Mouse (Mus musculus) embryonic facial prominence, embryonic 11.5 days (tissue): ENCODE measurements around the gene Prkar2b. TPM values are rescaled to one million over a fixed set of nuclear protein-coding genes. Genes with fewer than 3 reads are reported as not detected.

Source experiments
- ATAC-seq: fragments of 200-750 bp; cut with Nextera tagmentation; replicated peaks from 2 replicates; pipeline ENCODE4 v1.8.0; 2017; ENCODE audit warnings: low read depth; ENCODE audit not compliant: insufficient number of reproducible peaks, low FRiP score, low TSS enrichment
- DNase-seq: peaks from one replicate; pipeline ENCODE4 v3.0.0-alpha.2; 2015; ENCODE audit warnings: low spot score
- H3K27ac ChIP-seq: fragments of 300-500 bp; sonication (generic); replicated peaks from 2 replicates; pipeline ENCODE4 v1.5.1; 2014; ENCODE audit warnings: mild to moderate bottlenecking, low read depth, low read length, control low read depth
- H3K27me3 ChIP-seq: fragments of 300-500 bp; sonication (generic); 2 replicates; pipeline ENCODE4 v1.6.1; 2014; ENCODE audit warnings: mild to moderate bottlenecking, low read length, moderate library complexity, mixed read lengths; ENCODE audit not compliant: control insufficient read depth, insufficient read depth
- H3K36me3 ChIP-seq: fragments of 300-500 bp; sonication (generic); replicated peaks from 2 replicates; pipeline ENCODE4 v1.6.1; 2014; ENCODE audit warnings: low read depth, mild to moderate bottlenecking, low read length, moderate library complexity, mixed read lengths; ENCODE audit not compliant: control insufficient read depth, insufficient read depth
- H3K4me1 ChIP-seq: fragments of 300-500 bp; sonication (generic); 2 replicates; pipeline ENCODE4 v1.6.1; 2014; ENCODE audit warnings: low read length, mixed read lengths; ENCODE audit not compliant: control insufficient read depth, insufficient read depth
- H3K4me2 ChIP-seq: fragments of 300-500 bp; sonication (generic); 2 replicates; pipeline ENCODE4 v1.6.1; 2014; ENCODE audit warnings: low read depth, mild to moderate bottlenecking, control low read depth, low read length, moderate library complexity
- H3K4me3 ChIP-seq: fragments of 300-500 bp; sonication (generic); 2 replicates; pipeline ENCODE4 v1.5.1; 2014; ENCODE audit warnings: low read depth, low read length, control low read depth
- H3K9ac ChIP-seq: fragments of 300-500 bp; sonication (generic); replicated peaks from 2 replicates; pipeline ENCODE4 v1.6.1; 2014; ENCODE audit warnings: mild to moderate bottlenecking, control low read depth, low read length
- H3K9me3 ChIP-seq: fragments of 300-500 bp; sonication (generic); replicated peaks from 2 replicates; pipeline ENCODE4 v1.6.1; 2016; ENCODE audit warnings: mild to moderate bottlenecking, low read length, inconsistent platforms, mixed read lengths; ENCODE audit not compliant: control insufficient read depth
- WGBS: fragments of 180-500 bp; shearing (Covaris S2); extraction: QIAGEN DNeasy Blood & Tissue Kit; methylation state at CpG from one replicate; pipeline ENCODE4 v1.1.7; 2014; 5-methylcytosine and 5-hydroxymethylcytosine counted together
- polyA plus RNA-seq: library from polyadenylated mRNA; unstranded; fragments of >200 nt; fragmentation: Nextera tagmentation; extraction: Ambion mirVana; gene quantifications from 2 replicates; pipeline ENCODE4 v1.2.1, GENCODE M21; 2014

Gene Prkar2b
- polyA plus RNA-seq, 1 experiment from 2014 or later, result 65.4 TPM

DNA sequence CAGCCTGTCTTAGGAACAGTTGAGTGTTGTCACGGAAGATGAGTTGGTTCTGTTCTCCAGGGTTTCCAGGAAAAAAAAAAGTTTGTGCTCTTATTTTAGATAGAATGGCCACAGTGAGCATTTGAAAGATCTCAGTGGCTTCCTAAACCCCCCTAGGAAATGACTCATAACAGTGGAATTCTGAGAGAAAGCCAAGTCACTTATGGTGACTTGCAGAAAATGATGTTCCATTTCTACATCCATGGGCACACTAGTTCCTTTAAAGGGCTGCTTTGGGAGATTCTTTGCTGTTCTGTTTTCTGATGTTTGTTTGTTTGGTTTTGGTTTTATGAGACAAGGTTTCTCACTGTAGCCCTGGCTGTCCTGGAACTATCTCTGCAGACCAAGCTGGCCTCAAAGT lies 34.1 kb upstream of the Prkar2b start:
- Histone ChIP-seq H3K4me3 (no peak overlapping the region), H3K27ac (no peak overlapping the region), H3K27me3 (no peaks in the 10 kb centered on the region), H3K9me3 (no peaks in the 10 kb centered on the region), H3K9ac (no peak overlapping the region), H3K4me1 (no peaks in the 10 kb centered on the region), H3K4me2 (no peak overlapping the region), H3K36me3 (no peaks in the 10 kb centered on the region)
- 77% methylated on average over 1 of the region's 1 CpGs for WGBS
- no peak for ATAC-seq
- no peak for DNase-seq

- H3K9me3 ChIP-seq, result no peaks in the 10 kb centered on the region
- no peak overlapping the region for H3K4me3 ChIP-seq
- no peaks in the 10 kb centered on the region for H3K27me3 ChIP-seq
- H3K4me1 ChIP-seq, result no peaks in the 10 kb centered on the region
- no peak overlapping the region for H3K9ac ChIP-seq
- no peak for ATAC-seq
- no peak for DNase-seq
- H3K4me2 ChIP-seq, result no peak overlapping the region
- no peak overlapping the region for H3K27ac ChIP-seq
- 90% methylated on average over 4 of the region's 4 CpGs for WGBS
- no peaks in the 10 kb centered on the region for H3K36me3 ChIP-seq
Observed at GRCm38 (mm10) chr12:32092452-32092851, 31.4 kb upstream of the Prkar2b start.

- no peak overlapping the region for H3K4me3 ChIP-seq
- no peak overlapping the region for H3K27ac ChIP-seq
- WGBS, result 80% methylated on average over 3 of the region's 3 CpGs
Observed at GRCm38 (mm10) chr12:32088566-32088965, 27.5 kb upstream of the Prkar2b start.

GRCm38 (mm10) chr12:32087339-32087738 lies 26.2 kb upstream of the Prkar2b start:
- Histone ChIP-seq H3K4me2 (no peak overlapping the region), H3K9ac (no peak overlapping the region), H3K27ac (no peak overlapping the region), H3K4me1 (no peaks in the 10 kb centered on the region), H3K4me3 (no peak overlapping the region), H3K36me3 (no peaks in the 10 kb centered on the region), H3K27me3 (no peaks in the 10 kb centered on the region), H3K9me3 (no peaks in the 10 kb centered on the region)
- ATAC-seq (no peak), DNase-seq (no peak)
- 80% methylated on average over 8 of the region's 8 CpGs for WGBS

More at GRCm38 (mm10) chr12:32088566-32088965, 27.5 kb upstream of the Prkar2b start:
- no peaks in the 10 kb centered on the region for H3K9me3 ChIP-seq
- no peaks in the 10 kb centered on the region for H3K27me3 ChIP-seq
- H3K4me2 ChIP-seq, result no peak overlapping the region
- no peaks in the 10 kb centered on the region for H3K36me3 ChIP-seq
- ATAC-seq, result no peak
- no peaks in the 10 kb centered on the region for H3K4me1 ChIP-seq
- no peak overlapping the region for H3K9ac ChIP-seq
- DNase-seq, result no peak

DNA sequence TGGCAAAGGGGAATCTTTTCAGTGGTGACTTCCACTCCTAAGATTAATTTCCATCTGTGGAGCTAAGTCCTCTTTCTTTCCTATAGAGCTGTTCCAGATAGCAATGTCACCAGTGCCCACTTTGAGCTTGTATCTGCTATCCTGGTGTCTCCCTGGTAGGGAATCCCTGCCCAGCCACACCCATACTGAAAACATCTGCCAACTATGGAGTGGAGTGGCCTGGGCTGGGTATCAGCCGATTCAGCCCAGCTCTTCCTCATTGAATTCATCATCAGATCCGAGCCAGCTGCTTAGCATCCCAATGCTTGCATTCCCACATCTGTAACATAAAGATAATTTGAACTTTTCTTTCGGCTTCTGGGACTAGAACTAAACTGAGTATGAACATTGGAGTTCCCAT lies 25.8 kb upstream of the Prkar2b start:
- H3K27me3 ChIP-seq, result no peaks in the 10 kb centered on the region
- DNase-seq, result no peak
- no peaks in the 10 kb centered on the region for H3K36me3 ChIP-seq
- H3K27ac ChIP-seq, result no peak overlapping the region
- no peak overlapping the region for H3K4me3 ChIP-seq
- no peak overlapping the region for H3K4me2 ChIP-seq
- no peak for ATAC-seq
- no peaks in the 10 kb centered on the region for H3K4me1 ChIP-seq
- WGBS, result 88% methylated on average over 3 of the region's 3 CpGs
- H3K9me3 ChIP-seq, result no peaks in the 10 kb centered on the region
- no peak overlapping the region for H3K9ac ChIP-seq

- H3K36me3 ChIP-seq, result no peaks in the 10 kb centered on the region
- H3K9ac ChIP-seq, result no peak overlapping the region
- no peak for DNase-seq
- no peak overlapping the region for H3K4me3 ChIP-seq
- WGBS, result 79% methylated on average over 3 of the region's 3 CpGs
- no peaks in the 10 kb centered on the region for H3K9me3 ChIP-seq
- H3K27me3 ChIP-seq, result no peaks in the 10 kb centered on the region
- H3K4me2 ChIP-seq, result no peak overlapping the region
- H3K4me1 ChIP-seq, result no peaks in the 10 kb centered on the region
- ATAC-seq, result no peak
- H3K27ac ChIP-seq, result no peak overlapping the region
Observed at GRCm38 (mm10) chr12:32085856-32086255, 24.8 kb upstream of the Prkar2b start.

DNA sequence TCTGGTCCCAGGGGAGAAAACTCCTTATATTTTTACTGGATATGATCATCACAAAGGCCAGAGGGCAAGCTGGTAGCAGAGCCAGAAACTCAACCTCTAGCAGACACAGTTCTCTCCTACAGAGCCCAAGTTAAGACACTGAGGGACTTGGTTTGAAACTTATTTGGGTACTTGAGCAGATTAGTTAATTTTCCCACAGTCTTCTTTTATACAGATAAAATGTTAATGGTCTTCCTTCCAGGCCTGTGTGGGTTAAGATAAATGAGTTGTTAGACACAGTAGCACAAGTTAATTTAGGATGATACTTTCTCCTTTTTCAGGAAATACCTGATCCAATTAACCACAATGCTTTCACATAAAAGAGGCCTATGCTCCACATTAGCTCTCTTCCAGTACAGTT lies 24.1 kb upstream of the Prkar2b start:
- Histone ChIP-seq H3K4me3 (no peak overlapping the region), H3K27ac (no peak overlapping the region), H3K4me2 (no peak overlapping the region), H3K4me1 (no peaks in the 10 kb centered on the region), H3K36me3 (no peaks in the 10 kb centered on the region), H3K27me3 (no peaks in the 10 kb centered on the region), H3K9me3 (no peaks in the 10 kb centered on the region), H3K9ac (no peak overlapping the region)
- DNase-seq (no peak), ATAC-seq (no peak)

DNA sequence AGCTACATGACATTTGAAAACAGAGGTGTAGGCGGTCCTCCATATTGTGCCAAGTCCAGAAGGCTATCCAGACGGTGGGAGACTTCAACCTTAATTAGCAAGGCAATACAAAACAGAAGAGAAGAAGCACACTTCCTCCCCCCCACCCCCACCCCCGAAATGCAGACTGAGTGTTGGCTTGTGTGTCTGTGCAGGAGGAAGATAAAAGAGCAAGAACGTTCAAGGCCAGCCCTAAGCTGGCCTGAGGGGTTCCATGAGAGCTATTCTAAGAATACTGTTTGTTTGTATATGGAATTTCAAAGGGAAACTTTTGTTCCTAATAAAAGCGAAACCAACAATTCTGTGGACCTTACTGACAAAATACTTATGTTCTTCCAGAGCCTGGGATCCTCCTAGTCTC lies 23.5 kb upstream of the Prkar2b start:
- Histone ChIP-seq H3K9me3 (no peaks in the 10 kb centered on the region), H3K36me3 (no peaks in the 10 kb centered on the region), H3K27ac (no peak overlapping the region), H3K4me2 (no peak overlapping the region), H3K9ac (no peak overlapping the region), H3K27me3 (no peaks in the 10 kb centered on the region), H3K4me1 (no peaks in the 10 kb centered on the region), H3K4me3 (no peak overlapping the region)
- DNase-seq, result no peak
- ATAC-seq, result no peak
- WGBS, result 56% methylated on average over 5 of the region's 5 CpGs
